Mouse (Mus musculus): ENCODE results near the gene Gabpa.

Gene Gabpa

GRCm38 (mm10) chr16:84834745-84835440, at the start of gene Gabpa:
Gabpa (plus strand) TSS chr16:84834925.
- peak; percentile 95 for DNase-seq

- DNase-seq = no peak
Observed at GRCm38 (mm10) chr16:84784966-84785365, 49.8 kb upstream of the Gabpa start.

- no peak for DNase-seq
Observed at GRCm38 (mm10) chr16:84790595-84791165, 44.0 kb upstream of the Gabpa start.

- no peak for DNase-seq
Observed at GRCm38 (mm10) chr16:84793401-84793800, 41.3 kb upstream of the Gabpa start.

DNA sequence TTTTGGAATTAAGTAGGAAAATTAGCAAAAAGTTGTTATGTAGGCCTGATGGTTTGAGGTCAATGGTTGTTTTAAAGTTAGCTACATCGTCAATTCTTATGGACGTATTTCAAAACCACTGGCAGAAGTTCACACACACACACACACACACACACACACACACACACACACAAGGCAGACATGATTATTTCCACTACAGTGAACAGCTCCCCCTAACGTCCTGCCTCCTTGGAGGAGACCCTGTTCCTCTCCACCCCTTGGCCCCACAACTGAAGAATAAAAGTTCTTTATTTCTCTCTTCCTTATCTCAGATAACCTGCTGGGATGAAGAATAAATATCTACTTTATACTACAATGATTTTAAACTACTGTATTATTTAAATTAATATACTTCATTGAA, 39.4 kb upstream of the Gabpa start:
- no peak for DNase-seq

- no peak for DNase-seq
Observed at GRCm38 (mm10) chr16:84796678-84797077, 38.0 kb upstream of the Gabpa start.

- no peak for DNase-seq
Observed at GRCm38 (mm10) chr16:84800038-84800437, 34.7 kb upstream of the Gabpa start.

GRCm38 (mm10) chr16:84802217-84802616, 32.5 kb upstream of the Gabpa start:
- DNase-seq = no peak

DNA sequence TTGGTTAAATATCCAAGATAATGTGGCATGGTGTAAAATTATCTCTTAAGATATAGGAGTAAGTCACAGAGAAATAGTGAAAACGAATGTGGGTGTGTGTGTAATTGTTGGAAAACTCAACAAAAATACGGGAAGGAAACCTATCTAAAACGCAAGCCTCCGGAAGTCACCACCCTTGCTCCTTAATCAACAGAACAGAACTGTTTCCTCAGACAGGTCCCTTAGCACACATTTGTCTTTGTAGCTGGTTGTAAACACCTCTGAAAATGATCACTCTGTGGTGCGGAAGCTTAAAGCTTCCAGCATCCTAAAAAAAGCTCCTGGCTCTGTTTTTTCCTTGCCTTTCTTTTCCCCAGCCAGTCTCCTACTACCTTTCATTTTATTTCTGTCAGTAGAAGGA, 29.9 kb upstream of the Gabpa start:
- DNase-seq = no peak

- DNase-seq = no peak
Observed at GRCm38 (mm10) chr16:84806175-84806574, 28.6 kb upstream of the Gabpa start.

GRCm38 (mm10) chr16:84807874-84808273, 26.9 kb upstream of the Gabpa start:
- no peak for DNase-seq

- DNase-seq = no peak
Observed at GRCm38 (mm10) chr16:84810254-84810653, 24.5 kb upstream of the Gabpa start.

DNA sequence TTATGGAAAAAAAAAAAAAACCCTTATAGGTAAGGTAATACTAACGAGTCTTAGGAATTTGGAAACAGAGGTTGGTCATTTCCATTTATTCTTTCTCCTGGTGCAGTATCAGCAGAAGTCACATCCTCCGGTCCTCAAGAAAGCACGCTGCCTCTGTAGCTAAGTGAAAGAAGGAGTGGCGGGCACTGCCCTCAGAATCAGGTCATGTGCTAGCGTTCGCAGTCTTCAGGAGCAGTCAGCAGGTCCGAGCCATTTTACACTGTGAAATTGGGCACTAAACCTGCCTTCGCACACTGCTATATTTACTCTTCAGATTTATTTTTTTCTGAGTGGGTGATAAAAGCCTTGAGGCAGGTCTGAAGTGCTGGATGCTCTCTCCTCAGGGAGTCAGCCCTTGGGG, 20.9 kb upstream of the Gabpa start:
- no peak for DNase-seq

GRCm38 (mm10) chr16:84814511-84814910, 20.2 kb upstream of the Gabpa start:
- no peak for DNase-seq

- peak; percentile 30 for DNase-seq
Observed at GRCm38 (mm10) chr16:84817423-84817822, 17.3 kb upstream of the Gabpa start.

DNA sequence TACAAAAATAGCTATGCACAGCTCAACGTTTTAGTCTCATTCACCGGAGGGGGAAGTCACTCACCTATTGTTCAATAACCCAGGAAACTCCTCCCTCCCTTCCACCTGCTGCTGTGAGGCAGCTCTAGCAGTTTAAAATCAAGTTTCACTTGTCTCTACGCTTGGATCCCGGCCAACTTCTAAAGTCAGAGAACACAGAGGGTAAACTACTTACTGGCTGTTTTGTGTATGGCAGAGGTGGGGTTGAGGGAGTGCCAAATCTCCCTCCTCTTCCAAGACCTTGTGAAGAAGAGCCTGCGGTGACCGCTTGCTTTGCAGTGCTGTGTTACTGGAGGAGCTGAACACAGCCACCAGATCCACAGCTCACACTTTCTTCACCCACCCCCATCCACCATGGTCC, 9.7 kb upstream of the Gabpa start:
- DNase-seq = no peak

GRCm38 (mm10) chr16:84831696-84832095, 3.0 kb upstream of the Gabpa start:
- DNase-seq = no peak

DNA sequence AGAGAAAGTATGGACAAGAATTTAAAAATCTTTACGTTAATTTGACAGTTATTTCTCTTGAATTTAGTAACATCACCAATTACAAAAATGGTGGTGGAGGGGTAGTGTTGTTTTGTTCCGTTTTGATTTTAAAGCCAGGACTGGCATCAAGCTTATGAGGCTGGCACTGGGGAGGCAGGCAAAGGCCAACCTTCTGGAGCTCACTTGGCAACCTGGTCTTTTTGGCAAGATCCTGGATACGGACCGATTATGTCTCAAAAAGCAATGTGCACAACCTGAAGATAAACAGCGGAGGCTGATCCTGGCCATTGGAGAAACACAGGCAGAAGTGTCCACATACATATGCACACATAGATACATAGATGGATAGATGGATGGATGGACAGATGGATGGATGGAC, 2.0 kb upstream of the Gabpa start:
- DNase-seq = peak; percentile 91

DNA sequence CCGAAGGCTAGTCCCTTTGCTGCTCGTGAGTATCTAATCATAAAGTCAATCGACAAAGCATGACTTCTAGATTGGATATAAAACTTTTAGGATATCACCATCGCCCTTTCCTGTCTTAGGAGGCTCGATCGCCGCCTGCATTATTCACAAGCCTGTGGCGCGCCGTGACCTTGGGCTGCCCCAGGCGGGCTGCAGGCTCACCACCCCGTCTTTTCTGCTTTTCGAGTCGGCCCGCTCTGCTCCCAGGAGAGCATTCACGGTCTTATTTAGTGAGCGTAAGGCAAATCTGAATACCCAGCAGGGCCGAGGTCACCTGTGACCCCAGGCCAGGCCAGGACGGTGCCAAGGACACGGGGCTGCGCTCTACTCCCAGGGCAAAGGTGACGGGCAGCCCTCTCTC, 381 bp upstream of the Gabpa start:
- DNase-seq = no peak

DNA sequence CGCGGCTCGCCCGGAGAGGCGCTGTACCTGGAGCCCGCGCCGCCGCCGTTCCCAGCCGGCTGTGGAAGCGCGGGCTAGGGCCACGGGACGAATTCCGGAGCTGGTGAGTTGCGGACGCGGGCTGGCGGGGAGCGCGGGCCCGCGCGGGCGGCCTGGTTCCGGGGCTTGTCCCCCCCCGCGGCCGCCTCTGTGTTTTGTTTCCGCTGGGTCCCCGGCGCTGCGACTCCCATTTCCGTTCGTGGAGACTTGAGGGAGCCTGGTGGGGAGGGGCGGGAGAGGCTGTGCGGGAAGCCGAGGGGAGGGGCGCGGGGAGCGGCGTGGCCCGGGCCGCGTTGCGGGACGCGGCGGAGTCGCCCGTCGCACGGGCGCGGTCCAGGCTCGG, 707 bp downstream of the Gabpa start, which contains the start of gene Atp5j:
Atp5j (minus strand) TSS at position 185 of the 382 bp plus-strand sequence.
- DNase-seq = peak; percentile 85

GRCm38 (mm10) chr16:84835823-84836743, 1.4 kb downstream of the Gabpa start:
- peak; percentile 80 for DNase-seq

GRCm38 (mm10) chr16:84838576-84838975, 3.9 kb downstream of the Gabpa start:
- no peak for DNase-seq

DNA sequence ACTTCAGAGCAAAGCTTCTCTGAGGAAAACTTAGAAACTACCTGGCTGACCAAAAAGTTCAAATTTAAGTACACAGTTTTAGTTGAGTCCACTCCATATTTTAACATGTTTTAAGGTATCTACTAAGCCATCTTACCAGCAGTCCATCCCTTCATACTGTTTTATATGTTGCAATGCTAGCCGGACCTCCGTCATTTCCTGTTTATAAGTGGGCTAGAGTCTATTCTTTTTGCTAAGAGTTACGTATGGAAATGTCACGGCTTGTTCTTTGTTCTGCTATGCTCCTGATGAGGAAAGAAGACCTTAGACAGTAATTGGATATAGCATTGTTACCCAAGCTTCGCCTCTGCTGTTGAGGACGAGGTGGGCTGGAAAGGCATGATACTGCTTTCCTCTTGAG, 18.8 kb downstream of the Gabpa start:
- no peak for DNase-seq

DNA sequence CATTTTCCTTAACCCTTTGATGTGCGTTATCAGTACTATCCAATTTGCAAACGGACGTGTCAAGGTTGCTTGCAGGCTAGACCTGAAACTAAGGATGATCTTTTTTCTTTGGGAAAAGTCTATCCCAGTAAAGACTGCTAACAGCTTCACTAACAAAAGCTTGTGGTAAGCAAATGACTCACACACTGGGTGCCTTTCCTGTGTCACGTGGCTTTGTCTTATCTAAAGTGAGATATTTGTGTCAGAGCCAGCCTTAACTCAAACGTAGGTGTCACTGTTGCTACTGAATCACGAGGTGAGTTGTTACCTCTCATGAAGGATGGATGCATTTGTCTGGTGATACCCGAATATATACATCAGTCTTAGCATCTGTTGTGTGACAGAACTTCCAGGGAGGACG, 29.9 kb downstream of the Gabpa start:
- DNase-seq = no peak

Measured in cerebellum, adult 9-10 months (tissue).